Mouse (Mus musculus) embryonic facial prominence, embryonic 10.5 days (tissue): Measurements from ENCODE around the gene Siae. TPM values are rescaled to one million over a fixed set of nuclear protein-coding genes. Genes with fewer than 3 reads are reported as not detected.
A peak's percentile ranks its signal among the peaks of the same experiment; 100 is the strongest.

Experiments
- DNase-seq: peaks from one replicate; pipeline ENCODE4 v3.0.0-alpha.2; 2017; ENCODE audit warnings: low spot score
- H3K27ac ChIP-seq: fragments of 300-500 bp; sonication (generic); replicated peaks from 2 replicates; pipeline ENCODE4 v1.5.1; 2016; ENCODE audit warnings: mild to moderate bottlenecking
- H3K27me3 ChIP-seq: fragments of 300-500 bp; sonication (generic); replicated peaks from 2 replicates; pipeline ENCODE4 v1.6.1; 2016; ENCODE audit warnings: low read depth, mild to moderate bottlenecking; ENCODE audit not compliant: poor library complexity, severe bottlenecking
- H3K36me3 ChIP-seq: fragments of 300-500 bp; sonication (generic); replicated peaks from 2 replicates; pipeline ENCODE4 v1.6.1; 2016; ENCODE audit warnings: mild to moderate bottlenecking, moderate library complexity
- H3K4me1 ChIP-seq: fragments of 300-500 bp; sonication (generic); 2 replicates; pipeline ENCODE4 v1.6.1; 2016
- H3K4me3 ChIP-seq: fragments of 300-500 bp; sonication (generic); 2 replicates; pipeline ENCODE4 v1.5.1; 2016; ENCODE audit warnings: mild to moderate bottlenecking, moderate library complexity
- H3K9me3 ChIP-seq: fragments of 300-500 bp; sonication (generic); 2 replicates; pipeline ENCODE4 v1.6.1; 2016; ENCODE audit warnings: mild to moderate bottlenecking
- WGBS: fragments of 180-500 bp; shearing (Covaris S2); methylation state at CpG from one replicate; pipeline ENCODE4 v1.1.7; 2016; 5-methylcytosine and 5-hydroxymethylcytosine counted together
- polyA plus RNA-seq: library from polyadenylated mRNA; unstranded; fragments of >200 nt; fragmentation: Nextera tagmentation; extraction: Ambion mirVana; gene quantifications from 2 replicates; pipeline ENCODE4 v1.2.1, GENCODE M21; 2016

Gene Siae
- polyA plus RNA-seq, 1 experiment from 2014 or later: 4.8 TPM

DNA sequence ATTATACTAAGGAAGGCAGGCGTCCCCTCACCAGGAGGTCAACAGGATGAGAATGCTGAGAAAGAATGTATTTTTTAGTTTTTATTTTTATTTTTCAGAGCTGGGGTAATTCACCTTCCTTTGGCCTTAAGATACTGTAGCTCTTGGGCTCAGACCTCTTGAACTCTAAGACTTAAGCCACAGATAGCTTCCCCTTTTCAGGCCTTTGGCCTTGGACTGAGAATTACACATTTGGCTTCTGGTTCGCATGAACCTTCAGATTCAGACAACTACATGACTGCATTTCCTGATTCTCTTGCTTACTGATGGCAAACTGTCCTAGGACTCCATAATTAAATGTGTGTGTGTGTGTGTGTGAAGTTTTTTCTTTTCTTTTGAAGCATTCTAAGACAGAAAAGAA lies 43.1 kb downstream of the Siae start:
- no peak for DNase-seq
- no peaks in the 10 kb centered on the region for H3K4me1 ChIP-seq
- H3K27me3 ChIP-seq: no peaks in the 10 kb centered on the region
- no peaks in the 10 kb centered on the region for H3K9me3 ChIP-seq
- H3K36me3 ChIP-seq: no peaks in the 10 kb centered on the region
- H3K4me3 ChIP-seq: no peak overlapping the region
- WGBS: 88% methylated on average over 2 of the region's 2 CpGs
- H3K27ac ChIP-seq: no peak overlapping the region

DNA sequence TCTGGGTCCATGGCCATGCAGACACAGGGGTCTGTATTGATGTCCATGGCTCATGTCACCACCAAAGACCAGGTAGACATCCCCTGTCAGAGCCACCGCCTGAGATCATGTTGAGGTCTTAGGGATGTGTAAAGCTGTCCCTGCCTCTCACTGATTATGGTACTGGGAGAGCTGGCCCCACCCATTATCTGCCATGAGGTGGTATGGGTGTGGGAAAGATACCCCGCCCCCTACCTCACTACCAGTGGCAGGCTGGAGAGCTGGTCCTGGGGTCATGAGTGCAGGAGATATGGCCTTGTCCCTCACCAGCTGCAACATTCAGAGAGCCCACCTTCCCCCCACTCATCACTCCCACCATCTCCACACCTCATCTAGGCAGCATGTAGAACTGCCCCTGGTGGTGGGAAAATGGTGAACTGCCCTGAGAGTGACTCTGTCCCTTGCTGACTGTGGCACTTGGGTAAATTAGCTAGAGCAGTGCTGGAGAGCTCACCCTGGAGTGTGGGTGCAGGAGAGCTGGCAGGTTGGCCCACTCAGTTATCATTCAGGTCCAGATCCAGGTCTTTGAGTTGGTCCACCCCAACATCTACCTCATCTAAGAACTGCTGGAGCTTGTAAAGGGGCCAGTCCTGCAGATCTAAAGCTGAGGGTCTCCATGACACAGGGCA lies 45.2 kb downstream of the Siae start:
- Histone ChIP-seq H3K27me3 (no peaks in the 10 kb centered on the region), H3K36me3 (no peaks in the 10 kb centered on the region), H3K4me3 (no peak overlapping the region), H3K27ac (no peak overlapping the region), H3K9me3 (no peaks in the 10 kb centered on the region), H3K4me1 (no peaks in the 10 kb centered on the region)
- WGBS: 87% methylated on average over 2 of the region's 2 CpGs
- DNase-seq: no peak

DNA sequence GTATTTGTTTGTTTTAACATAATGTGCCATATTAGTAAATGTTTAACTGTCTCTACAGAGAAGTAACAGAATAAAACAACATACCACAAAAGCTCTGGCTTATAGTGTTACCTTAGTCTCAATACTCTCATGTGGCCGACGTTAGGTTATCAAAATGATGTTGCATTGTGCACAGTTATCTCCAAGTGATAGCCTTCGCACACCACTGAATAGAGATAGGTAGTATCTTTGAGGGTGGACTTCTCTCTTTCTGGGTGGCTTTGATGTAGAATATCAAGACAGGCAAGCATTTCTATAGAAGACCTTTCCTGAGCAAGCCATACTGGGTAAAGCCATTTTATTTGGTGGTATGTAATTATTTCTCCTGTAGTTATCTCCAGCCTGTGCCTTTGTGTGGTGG lies 49.6 kb downstream of the Siae start:
- Histone ChIP-seq H3K4me3 (no peak overlapping the region), H3K36me3 (no peaks in the 10 kb centered on the region), H3K27ac (no peak overlapping the region), H3K27me3 (no peaks in the 10 kb centered on the region), H3K4me1 (no peaks in the 10 kb centered on the region), H3K9me3 (no peaks in the 10 kb centered on the region)
- WGBS: 94% methylated on average over 3 of the region's 3 CpGs
- no peak for DNase-seq

DNA sequence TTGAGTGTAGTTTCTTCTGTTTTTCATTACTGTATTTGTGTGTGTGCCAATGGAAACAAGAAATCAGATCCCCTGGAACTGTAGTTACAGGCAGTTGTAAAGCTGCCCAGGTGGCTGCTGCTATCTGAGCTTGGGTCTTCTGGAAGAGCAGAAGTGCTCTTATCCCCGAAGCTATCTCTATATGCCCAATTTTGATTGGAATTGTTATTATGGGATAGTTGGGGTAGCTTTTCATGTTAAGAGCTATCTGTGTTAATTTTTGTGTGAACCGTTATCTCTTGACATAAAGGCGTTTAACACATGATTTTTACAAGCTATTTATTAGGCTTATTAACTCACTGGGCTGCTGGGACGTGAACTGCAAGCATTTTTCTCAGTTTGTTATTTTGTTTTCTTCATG lies 54.1 kb downstream of the Siae start:
- DNase-seq: no peak
- H3K4me1 ChIP-seq: peaks cover 5% of the 10 kb centered on the region
- no peak overlapping the region for H3K4me3 ChIP-seq
- 73% methylated on average over 4 of the region's 4 CpGs for WGBS
- H3K27me3 ChIP-seq: no peaks in the 10 kb centered on the region; the same call in 1 of the 2 replicates
- H3K27ac ChIP-seq: no peak overlapping the region
- no peaks in the 10 kb centered on the region for H3K36me3 ChIP-seq
- no peaks in the 10 kb centered on the region for H3K9me3 ChIP-seq

DNA sequence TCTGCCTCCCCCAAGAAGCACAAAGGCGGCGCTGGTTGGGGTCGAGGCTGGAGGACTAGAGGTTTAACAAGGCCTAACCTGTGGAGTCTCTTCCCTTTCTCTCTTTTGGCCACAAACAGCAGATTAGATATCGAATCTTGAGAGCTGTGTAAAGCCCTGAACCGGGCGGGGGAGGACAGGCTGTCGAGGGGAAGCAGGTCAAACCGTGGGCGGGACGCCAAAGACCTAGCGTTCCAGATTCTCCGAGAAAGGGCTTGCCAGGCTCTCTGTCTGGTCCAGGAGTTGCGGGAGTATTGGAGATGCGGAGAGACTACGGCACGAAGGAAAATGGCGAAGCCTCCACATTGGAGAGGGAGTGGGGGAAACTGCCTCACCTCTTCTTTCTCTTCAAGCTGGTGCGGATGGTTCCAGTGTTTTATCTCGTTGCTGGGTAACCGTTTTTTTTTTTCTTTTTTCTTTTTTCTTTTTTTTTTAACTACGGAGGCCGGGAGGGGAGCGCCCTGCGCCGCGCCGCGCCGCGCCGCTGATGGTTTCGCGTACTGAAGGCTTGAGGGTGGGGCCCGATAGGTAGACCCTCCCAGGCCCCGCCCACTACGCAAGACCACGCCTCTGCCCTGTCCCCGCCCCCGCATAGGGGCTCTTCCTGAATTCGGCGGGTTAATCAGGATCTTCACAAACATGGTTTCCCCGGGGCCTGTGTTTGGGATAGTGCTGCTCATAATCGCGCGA lies 57.8 kb downstream of the Siae start, which contains the start of gene Spa17:
Gene Spa17, minus strand, starts transcription at position 541 of the 729 bp plus-strand sequence.
- Histone ChIP-seq H3K27me3 (peaks cover 6% of the 10 kb centered on the region), H3K36me3 (no peaks in the 10 kb centered on the region), H3K9me3 (no peaks in the 10 kb centered on the region), H3K4me3 (peak within 1 kb of the TSS; percentile 81), H3K4me1 (peaks cover 5% of the 10 kb centered on the region), H3K27ac (peak within 1 kb of the TSS; percentile 89)
- peak; percentile 94 for DNase-seq
- WGBS: 0% methylated on average over 45 of the region's 45 CpGs

DNA sequence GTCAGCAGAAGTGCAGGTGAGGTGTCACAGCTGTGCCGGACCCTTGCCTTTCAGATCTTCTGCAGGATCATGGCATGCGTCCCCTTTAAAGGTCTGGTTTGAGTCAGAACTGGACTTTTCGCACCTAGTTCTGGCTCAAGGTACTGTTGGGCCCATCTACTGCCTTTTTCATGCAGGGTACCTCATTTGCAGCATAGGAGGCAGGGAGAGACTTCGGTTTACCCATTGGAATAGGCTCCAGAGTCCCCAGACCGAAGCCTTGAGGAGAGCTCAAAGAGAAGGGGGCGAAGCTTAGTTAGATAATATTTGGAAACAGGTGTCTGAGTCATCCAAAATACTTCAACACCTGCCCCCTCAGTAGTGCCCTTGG lies 58.4 kb downstream of the Siae start:
- H3K27ac ChIP-seq: peak overlapping the region; percentile 80
- peaks cover 5% of the 10 kb centered on the region for H3K4me1 ChIP-seq
- H3K4me3 ChIP-seq: peak overlapping the region; percentile 81
- no peaks in the 10 kb centered on the region for H3K9me3 ChIP-seq
- WGBS: 21% methylated on average over 6 of the region's 6 CpGs
- H3K27me3 ChIP-seq: peaks cover 6% of the 10 kb centered on the region
- H3K36me3 ChIP-seq: no peaks in the 10 kb centered on the region
- DNase-seq: no peak

DNA sequence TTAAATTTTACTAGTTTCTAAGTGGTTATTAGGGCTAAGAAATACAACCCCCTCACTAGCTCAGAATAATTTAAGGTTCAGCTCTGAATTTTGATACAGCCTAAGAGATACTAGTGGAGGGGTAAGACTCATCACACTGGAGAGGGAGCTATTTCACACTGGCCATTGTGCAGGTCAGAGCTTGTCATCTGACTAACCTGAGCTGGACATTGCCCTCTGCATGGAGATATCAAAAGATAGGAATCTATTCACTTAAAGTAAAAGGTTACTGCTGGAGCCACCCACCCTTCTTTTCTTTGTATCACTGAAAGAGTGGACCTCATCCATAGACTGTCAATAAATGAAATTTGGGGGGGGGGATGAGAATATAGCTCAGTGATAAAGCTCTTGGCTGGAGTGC lies 58.8 kb downstream of the Siae start:
- peaks cover 6% of the 10 kb centered on the region for H3K27me3 ChIP-seq
- peaks cover 5% of the 10 kb centered on the region for H3K4me1 ChIP-seq
- no peaks in the 10 kb centered on the region for H3K36me3 ChIP-seq
- H3K9me3 ChIP-seq: no peaks in the 10 kb centered on the region
- DNase-seq: no peak
- H3K27ac ChIP-seq: no peak overlapping the region
- H3K4me3 ChIP-seq: peak overlapping the region; percentile 81

DNA sequence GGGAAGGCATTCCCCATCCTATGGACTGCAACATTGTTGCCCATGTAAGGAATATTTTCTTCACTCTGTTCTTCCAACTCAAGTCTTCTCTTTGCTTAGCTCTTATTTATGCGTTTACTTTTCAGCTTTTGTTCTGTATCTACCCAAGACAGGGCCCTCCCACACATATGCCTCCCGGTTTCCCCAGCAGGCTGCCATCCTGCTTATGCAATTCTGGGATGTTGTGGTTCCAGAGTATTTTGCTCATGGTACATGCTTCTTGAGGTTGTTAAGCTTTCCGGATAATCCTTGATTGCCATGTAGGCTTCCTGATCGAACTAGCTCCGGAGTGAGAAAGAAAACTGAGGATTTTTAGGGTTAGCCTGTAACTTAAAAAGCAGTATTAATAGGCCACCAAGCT lies 59.7 kb downstream of the Siae start:
- WGBS: 72% methylated on average over 5 of the region's 5 CpGs
- Histone ChIP-seq H3K4me1 (peaks cover 5% of the 10 kb centered on the region), H3K4me3 (no peak overlapping the region), H3K9me3 (no peaks in the 10 kb centered on the region), H3K27me3 (peaks cover 6% of the 10 kb centered on the region), H3K36me3 (no peaks in the 10 kb centered on the region), H3K27ac (no peak overlapping the region)
- DNase-seq: no peak

DNA sequence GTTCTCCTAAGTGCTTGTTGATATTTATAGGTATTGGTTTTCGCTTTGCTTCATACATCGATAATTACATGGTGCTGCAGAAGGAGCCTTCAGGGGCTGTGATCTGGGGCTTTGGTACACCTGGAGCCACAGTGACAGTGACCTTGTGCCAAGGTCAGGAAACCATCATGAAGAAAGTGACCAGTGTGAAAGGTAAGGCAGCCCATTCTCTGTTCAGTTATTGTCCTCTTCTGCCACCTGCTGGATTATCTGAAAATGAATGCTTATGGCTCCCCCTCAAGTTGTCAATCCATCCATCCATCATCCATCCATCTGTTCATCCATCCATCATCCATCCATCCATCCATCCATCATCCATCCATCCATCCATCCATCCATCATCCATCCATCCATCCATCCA lies 61.3 kb downstream of the Siae start:
- H3K9me3 ChIP-seq: no peaks in the 10 kb centered on the region
- WGBS: 65% methylated on average over 2 of the region's 2 CpGs
- H3K27me3 ChIP-seq: peaks cover 6% of the 10 kb centered on the region
- no peak for DNase-seq
- no peak overlapping the region for H3K27ac ChIP-seq
- H3K4me3 ChIP-seq: no peak overlapping the region
- no peaks in the 10 kb centered on the region for H3K36me3 ChIP-seq
- H3K4me1 ChIP-seq: peaks cover 5% of the 10 kb centered on the region

DNA sequence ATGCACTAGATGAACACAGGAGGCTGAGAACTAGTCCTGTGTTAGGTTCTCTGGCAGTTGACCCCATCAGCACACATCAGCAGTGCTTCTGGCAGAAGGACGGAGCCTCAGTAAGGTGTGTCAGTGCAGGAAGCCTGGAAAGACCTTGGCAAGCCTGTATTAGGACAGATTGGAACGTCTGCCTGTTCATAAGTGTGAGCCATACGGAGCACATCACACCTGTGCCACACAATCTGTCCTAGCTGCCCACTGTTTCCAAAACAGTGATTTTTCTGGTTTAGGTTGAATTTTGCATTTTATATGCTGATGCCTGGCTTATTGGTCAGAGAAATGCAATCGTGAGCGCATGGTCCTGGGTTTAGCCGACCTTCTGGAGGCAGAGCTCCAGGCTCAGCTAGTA lies 65.8 kb downstream of the Siae start:
- WGBS: 87% methylated on average over 6 of the region's 6 CpGs
- Histone ChIP-seq H3K4me1 (peaks cover 9% of the 10 kb centered on the region), H3K27ac (no peak overlapping the region), H3K27me3 (peaks cover 6% of the 10 kb centered on the region), H3K9me3 (no peaks in the 10 kb centered on the region), H3K4me3 (no peak overlapping the region), H3K36me3 (no peaks in the 10 kb centered on the region)
- no peak for DNase-seq

DNA sequence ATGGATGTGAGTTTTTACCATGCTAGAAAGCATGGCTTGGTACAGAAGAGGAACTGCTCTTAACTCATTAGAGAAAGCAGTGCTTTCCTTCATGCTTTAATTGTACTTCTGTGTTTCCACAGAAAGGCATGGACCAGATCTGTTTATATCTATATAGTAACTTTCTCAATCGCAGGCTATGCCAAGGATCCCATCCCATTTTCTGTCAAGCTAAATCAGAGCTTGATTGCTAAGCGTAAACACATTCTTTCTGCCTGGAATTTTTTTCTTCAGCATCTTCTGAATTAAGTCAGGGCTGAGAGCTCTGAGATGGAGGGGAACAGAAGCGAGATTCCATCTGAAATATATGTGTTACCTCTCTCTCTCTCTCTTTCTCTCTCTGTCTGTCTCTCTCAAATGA lies 68.5 kb downstream of the Siae start:
- no peaks in the 10 kb centered on the region for H3K36me3 ChIP-seq
- 79% methylated on average over 3 of the region's 3 CpGs for WGBS
- H3K27me3 ChIP-seq: no peaks in the 10 kb centered on the region; the same call in 1 of the 2 replicates
- no peak overlapping the region for H3K4me3 ChIP-seq
- no peak overlapping the region for H3K27ac ChIP-seq
- no peak for DNase-seq
- no peaks in the 10 kb centered on the region for H3K9me3 ChIP-seq
- peaks cover 11% of the 10 kb centered on the region for H3K4me1 ChIP-seq

DNA sequence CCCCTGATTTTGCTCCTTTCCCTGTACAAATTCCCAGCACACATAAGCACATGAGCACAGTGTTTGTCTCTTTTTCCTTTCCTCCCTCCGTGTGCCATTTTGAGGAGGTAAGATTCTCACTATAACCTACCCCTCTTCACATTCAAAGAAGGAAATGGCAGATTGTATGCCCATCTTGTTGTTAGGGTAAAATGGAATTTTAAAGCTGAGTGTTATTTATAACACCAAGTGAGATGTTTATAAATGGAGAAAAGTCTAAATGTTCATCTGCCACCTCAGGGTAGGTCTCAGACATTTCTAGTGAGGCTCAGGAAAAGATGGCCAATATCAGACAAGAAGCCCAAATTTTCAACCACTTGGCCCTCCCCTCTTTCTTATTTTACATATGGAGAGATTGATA lies 69.0 kb downstream of the Siae start:
- H3K36me3 ChIP-seq: no peaks in the 10 kb centered on the region
- no peak for DNase-seq
- no peak overlapping the region for H3K4me3 ChIP-seq
- peaks cover 11% of the 10 kb centered on the region for H3K4me1 ChIP-seq
- no peaks in the 10 kb centered on the region; the same call in 1 of the 2 replicates for H3K27me3 ChIP-seq
- WGBS: 86% methylated on average over 1 of the region's 1 CpGs
- no peaks in the 10 kb centered on the region for H3K9me3 ChIP-seq
- H3K27ac ChIP-seq: no peak overlapping the region

DNA sequence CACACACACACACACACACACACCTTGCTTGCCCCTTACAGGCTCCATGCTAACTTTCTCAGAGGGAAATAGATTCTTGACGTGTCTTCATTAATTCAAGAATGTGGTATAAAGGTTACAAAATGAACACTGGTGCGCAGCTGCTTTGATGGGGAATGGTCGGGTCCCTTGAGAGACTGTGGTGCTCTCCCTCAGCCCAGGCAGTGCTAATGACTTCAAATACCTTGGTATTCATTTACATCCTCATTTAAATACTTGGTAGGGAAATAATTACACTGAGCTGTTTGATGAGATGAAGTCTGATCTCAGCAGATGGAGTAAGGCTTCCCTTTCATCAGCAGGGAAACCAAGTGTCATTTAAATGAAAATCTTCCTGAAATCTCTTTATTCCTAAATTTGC lies 69.6 kb downstream of the Siae start:
- Histone ChIP-seq H3K36me3 (no peaks in the 10 kb centered on the region), H3K9me3 (no peaks in the 10 kb centered on the region), H3K27me3 (no peaks in the 10 kb centered on the region; the same call in 1 of the 2 replicates), H3K4me1 (peaks cover 11% of the 10 kb centered on the region), H3K4me3 (no peak overlapping the region), H3K27ac (no peak overlapping the region)
- DNase-seq: no peak
- 58% methylated on average over 3 of the region's 3 CpGs for WGBS
